Mouse (Mus musculus): ENCODE measurements around the gene 9430038I01Rik.

DNA sequence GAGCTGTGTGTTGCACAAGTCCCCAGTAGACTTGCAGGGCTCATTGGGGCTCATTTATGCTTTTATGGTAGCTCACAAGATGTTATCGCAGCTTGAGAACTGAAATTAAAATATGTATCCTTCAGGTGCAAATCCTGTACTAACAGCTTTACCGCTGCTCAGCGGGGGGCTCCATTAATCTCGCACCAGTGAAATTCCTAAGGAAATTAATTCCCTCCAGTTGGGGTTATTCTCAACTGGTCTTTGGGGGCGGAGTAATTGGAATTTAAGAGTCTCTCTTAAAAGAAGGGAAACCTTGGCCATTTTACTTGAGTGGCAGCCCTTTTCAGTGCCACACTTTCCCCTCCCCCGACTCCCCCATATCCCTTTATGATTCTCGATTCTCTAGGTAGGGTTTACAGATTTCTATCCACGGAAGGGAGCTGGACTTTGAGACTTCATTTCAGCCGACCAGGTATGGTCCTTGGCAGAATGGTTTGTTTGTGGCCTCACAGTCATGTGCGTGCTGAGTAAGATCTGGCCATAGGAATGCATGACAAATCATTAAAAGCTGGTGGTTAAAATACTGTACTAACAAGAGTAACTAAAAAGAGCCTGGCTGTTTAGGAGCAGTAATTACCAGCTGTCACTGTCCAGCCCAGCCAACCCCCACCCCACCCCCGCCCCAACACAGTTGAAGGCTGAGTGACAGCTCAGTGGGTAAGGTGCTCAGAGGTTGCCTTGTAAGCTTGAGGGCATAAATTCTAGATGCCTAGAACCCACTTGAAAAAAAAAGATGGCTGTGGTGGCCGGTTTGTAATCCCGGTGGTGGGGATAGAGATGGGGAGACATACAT is 21.4 kb upstream of the 9430038I01Rik start:
- TF ChIP-seq CTCF (IDR thresholded peaks at IDR 0.05; ENCODE audit: low read depth, low read length) (no peak), POLR2A (IDR thresholded peaks at IDR 0.05; ENCODE audit: insufficient read depth, low read length) (no peak), EP300 (IDR thresholded peaks at IDR 0.05; ENCODE audit: insufficient read depth, low read depth, low read length) (no peak)

Data from ES-Bruce4 (cell line).